Mouse (Mus musculus) NIH3T3 (cell line): ENCODE results near the gene Hecw2.
A peak's percentile ranks its signal among the peaks of the same experiment; 100 is the strongest.

ENCODE experiments used
- DNase-seq: peaks from one replicate; pipeline ENCODE4 v3.0.0-alpha.2; 2012; ENCODE audit warnings: low read depth

Gene Hecw2

DNA sequence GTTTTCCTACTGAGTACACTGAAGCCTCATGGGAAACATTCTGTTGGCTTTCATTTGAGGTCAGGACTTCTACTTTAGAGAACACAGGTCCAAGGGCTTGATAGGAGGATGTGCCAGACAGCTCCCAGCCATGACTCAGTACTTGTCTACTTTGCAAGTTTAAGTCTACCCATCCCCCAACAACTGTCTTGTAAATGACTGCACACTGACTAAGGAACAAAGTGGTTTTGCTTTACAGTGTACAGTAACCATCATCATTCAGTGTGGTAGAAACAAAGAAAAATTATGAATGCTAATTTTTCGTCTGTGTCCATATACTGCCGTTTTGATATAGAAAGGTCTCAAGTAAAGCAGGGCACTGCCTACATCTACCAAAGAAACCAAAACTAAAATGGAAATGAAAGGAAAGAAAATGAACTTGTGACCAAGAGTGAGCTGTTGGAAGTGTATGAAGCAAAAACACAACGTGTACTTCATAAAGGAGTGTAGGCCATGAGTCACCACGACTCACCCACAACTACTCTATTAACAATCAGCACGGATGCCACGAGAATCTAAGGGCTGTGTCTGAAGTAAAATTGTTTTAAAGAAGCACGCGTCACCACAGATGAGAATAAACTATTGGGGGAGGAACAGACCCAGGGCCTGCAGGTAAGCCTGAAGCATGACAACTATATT lies 356.6 kb downstream of the Hecw2 start:
- DNase-seq, result peak; percentile 82

- DNase-seq, result no peak
These were observed 364.7 kb downstream of the Hecw2 start for GRCm38 (mm10) chr1:53830286-53830685.

GRCm38 (mm10) chr1:53829089-53829488 lies 365.9 kb downstream of the Hecw2 start:
- no peak for DNase-seq

DNA sequence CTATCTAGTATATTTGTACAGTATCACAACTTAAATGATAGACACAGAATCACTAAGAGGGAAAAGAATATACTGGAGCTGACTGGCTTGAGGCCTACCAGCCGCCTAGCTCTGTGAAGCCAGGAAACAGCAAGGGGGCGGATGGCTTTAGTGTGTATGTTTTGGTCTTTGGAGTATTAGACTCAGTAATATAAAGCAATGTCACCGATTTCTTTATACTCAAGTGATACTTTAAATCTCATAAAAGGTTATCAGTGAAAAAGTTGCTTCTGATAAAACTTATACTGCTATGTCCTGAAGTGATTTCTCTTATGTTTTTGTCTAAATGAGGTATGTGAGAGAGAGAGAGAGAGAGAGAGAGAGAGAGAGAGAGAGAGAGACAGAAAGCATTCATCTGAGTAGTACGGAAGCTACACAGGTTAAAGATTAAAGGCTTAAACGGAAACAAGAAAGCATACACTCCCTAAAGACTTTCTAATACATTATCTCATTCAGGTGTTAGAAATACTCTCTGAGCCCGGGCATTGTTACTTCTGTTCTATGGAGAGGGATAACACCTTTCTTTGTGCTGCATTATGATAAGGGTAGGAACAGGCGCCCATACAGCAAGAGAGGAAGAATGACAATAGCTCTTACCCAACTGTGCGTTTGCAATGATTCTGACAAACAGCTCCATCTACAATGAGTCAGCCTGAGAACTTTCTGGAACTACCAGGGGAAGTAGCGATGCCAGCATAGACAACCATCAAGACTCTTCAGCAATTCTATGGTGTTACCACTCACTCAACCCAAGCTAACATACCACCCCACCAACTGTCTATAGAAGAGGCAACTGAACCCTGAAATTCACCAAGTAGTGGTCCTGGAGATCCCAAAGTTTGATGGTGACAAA lies 370.3 kb downstream of the Hecw2 start:
- no peak for DNase-seq

GRCm38 (mm10) chr1:53823687-53824445 lies 371.1 kb downstream of the Hecw2 start:
- DNase-seq, result peak; percentile 77

DNA sequence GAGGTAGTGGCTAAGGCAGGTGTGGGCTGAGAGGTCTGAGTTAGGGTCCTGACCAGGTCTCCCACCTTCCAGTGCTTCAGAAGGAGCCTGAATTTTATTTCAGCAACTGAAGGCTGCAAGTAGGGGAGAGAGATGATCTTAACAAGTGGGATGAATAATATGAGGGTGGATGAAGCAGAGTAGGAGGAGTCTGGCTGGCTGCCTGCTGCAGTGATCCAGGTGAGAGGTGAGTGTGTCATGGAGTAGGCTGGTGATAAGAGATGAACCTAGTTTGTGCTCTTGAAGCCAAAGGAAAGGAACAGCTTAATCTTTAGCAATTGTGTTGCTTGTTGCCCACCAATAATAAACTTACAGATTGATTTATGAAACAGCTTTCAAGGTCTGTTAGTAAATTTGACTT lies 373.0 kb downstream of the Hecw2 start:
- no peak for DNase-seq

GRCm38 (mm10) chr1:53820041-53820632 lies 374.8 kb downstream of the Hecw2 start:
- no peak for DNase-seq

- peak; percentile 64 for DNase-seq
These were observed 376.7 kb downstream of the Hecw2 start for GRCm38 (mm10) chr1:53818072-53818862.

- DNase-seq, result no peak
These were observed 378.6 kb downstream of the Hecw2 start for GRCm38 (mm10) chr1:53816353-53816752.

DNA sequence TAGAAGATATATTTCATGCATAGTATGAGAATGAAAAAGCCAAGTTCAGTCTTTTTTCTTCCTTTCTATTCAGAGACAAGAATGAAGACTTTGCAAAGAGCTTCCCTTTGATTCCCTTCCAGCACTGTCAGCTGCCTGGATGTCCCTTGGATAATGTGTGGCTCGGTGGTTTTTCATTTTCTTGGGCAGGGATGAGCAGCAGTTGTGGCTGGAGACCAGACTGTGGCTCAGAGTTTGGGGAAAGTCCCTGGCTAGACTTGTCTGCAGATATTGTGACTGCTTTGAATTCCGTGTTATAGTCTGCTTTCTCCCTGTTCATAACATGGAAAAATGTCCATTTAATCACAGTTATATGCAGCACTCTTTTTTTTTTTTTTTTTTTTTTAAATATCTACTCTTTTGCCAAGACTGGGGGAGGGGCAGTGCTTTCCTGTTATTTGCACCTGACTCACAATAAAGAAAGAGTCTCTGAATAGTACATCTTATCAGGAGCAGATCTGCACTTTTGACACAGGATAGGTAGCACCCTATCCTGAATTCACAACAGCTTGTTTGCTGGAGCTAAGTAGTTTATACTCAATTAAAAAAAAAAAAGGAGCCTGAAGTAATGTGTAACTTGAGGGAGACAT lies 380.8 kb downstream of the Hecw2 start:
- no peak for DNase-seq

DNA sequence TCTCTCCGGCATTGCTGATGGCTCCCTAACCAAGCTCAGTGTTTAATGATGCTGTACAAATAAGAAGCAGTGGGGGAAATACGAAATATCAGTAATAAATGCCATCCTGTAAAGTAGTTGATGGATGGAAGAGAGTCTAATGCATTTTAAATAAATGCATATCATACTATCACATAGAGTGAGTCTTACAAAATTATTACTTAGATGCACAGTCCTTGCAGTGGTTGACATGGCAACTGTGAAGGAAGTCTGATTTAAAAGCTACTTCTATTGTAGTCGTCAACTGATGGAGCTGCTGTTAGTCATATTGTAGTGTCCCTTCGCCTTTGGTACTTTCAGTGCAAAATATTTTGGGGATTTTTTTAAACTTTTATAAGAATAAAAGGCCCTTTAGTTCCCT lies 383.0 kb downstream of the Hecw2 start:
- no peak for DNase-seq

- no peak for DNase-seq
These were observed 386.7 kb downstream of the Hecw2 start for GRCm38 (mm10) chr1:53808229-53808628.

DNA sequence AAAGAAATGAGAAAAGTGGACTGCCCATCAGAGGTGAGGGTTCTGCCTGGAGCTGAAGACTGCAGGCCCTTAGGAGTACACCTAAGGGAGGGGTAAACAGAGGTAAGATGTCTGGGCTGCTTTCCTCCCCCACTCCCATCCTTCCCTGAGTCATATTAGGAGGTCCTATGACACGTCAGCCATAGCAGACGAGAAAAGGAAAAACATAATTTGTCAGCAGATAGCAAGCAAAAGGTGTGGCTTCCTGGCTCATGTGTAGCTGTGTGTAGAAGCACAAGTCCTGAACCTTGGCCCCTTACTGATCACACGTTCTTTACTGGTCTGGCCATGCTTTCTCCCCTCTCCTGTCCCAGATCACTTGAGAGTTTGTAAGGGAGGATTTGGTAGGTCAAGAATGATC lies 397.2 kb downstream of the Hecw2 start:
- DNase-seq, result no peak

GRCm38 (mm10) chr1:53797074-53797473 lies 397.9 kb downstream of the Hecw2 start:
- DNase-seq, result no peak

DNA sequence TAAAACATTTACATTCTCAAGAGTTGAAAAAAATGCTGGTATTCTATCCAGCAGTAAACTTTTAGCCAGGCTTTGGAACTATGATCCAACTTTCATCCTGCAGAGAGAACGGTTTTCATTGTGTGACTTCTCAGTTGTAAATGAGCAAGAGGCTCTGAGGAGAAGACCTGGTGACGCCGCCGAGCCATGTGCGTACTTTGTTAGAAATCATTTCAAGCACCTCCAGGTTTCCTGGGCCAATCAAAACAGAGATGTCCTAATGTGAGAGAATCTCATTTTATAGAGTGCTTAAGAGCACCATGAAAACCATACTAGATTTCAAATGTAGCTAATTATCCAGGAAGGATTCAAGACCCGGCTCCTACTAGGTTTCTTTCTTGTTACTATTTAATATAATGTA lies 398.7 kb downstream of the Hecw2 start:
- DNase-seq, result no peak

GRCm38 (mm10) chr1:53795591-53795990 lies 399.4 kb downstream of the Hecw2 start:
- no peak for DNase-seq

DNA sequence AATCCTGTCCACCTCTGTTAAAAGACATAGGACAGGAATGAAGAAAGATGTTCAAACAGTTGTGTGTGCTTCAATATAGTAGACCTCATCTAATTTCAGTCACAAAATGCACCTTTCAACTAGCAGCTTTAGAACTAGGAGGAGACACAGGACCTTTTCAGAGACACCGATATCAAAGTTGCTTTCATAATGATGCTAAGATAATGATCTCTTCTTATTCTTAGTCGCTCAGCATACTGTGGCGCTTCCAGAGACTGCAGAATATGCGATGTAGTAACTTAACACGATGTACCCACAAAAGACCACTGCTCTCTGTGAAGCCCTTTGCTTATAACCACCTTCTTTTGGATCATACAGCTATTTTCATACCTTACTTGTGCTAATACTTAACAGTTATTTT lies 399.9 kb downstream of the Hecw2 start:
- no peak for DNase-seq

DNA sequence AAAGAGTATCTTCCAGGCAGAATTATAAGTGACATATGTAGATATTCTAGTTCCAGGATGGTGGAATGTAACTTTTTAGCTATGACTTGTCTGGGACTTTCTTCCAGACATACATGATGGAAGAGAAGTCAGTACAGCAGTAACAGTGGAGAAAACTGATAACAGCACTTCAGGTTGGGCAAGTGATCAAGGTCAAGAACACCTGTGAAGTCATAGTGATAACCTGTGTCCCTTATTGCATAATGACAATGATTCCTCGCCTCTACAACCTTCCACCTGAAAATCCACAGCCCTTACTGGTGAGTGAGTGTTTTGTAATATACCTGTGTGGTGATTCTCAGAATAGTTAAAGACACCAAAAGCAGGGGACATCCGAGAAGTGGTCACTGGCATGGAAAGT lies 400.7 kb downstream of the Hecw2 start:
- no peak for DNase-seq

- no peak for DNase-seq
These were observed 403.6 kb downstream of the Hecw2 start for GRCm38 (mm10) chr1:53791343-53791742.

DNA sequence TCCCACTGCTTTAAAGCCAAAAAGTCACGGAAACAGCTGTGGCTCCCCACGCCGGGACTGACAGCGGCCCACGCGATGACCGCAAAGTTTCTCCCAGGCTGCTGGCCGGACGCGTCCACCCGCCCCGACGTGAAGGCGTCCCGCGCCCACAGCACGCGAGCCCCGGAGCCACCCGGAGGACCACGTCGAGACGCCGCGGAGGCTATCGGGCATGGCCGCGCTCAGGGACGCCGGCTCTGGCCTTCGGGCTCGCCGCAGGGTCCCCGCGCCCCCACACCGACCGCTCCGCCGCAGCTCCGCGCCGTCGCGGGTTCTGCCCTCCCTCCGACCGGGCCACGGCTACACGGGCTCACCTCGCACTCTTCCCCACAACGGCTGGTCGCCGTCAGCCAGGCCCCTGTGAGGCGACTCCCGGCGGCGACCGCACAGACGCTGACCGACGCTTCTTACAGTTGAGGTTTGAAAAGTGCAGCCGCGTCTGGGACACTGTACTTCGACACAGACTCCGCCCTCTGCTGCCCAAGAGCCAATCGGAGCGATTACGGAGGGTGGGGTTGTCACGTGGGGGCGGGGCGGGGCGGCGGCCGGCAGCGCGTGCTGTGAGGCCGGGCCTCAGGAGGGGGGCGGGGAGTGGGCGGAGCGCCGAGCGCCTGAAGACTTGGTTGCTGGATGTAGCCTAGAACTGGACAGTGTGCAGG lies 410.1 kb downstream of the Hecw2 start, which contains the start of gene Stk17b:
TSS of gene Stk17b (minus strand) at position 504 of the 698 bp plus-strand sequence.
- DNase-seq, result peak; percentile 98
